Mouse (Mus musculus): ENCODE data around the gene Sult2a5. TPM values are rescaled to one million over a fixed set of nuclear protein-coding genes. Genes with fewer than 3 reads are reported as not detected.

Sult2a5 gene
- not detected for total RNA-seq (2023)

DNA sequence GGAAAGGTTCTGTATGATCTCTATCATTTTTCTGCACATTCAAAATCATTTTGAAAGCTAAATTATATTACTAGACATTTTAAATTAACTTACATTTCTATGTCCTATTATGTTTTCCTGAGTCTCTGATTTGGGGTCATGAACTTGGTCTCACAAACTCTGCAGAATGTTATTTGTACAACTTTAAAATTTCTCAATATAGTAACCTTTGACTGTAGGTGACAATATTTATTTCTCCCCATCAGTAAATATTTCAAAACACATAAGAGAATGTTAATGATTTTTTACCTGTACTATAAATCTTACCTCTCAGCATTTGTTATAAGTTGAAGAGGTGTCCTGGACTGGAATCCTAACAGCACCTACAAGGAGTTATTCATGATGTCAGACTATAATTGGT is at the start of gene Sult2a5:
TSS of gene Sult2a5 (plus strand) at position 301 of the 400 bp plus-strand sequence.

Other genes with a start within 250 kb of the Sult2a5 start
- not detected for gene Cabp5, start 225.8 kb upstream of the Sult2a5 start, total RNA-seq (2023)
- not detected for gene Bsph1, start 173.1 kb upstream of the Sult2a5 start, total RNA-seq (2023)
- gene Bsph2, start 52.9 kb upstream of the Sult2a5 start, total RNA-seq (2023), result not detected
- gene Sult2a2, start 109.5 kb downstream of the Sult2a5 start, total RNA-seq (2023), result not detected
- not detected for gene Sult2a1, start 213.4 kb downstream of the Sult2a5 start, total RNA-seq (2023)

Data from neutrophil, adult 59 days (primary cell).